Mouse (Mus musculus) heart, adult 10 weeks (tissue): ENCODE data around the gene Akr1a1. TPM values are rescaled to one million over a fixed set of nuclear protein-coding genes. Genes with fewer than 3 reads are reported as not detected.

ENCODE experiments used
- polyA plus RNA-seq: library from polyadenylated mRNA; stranded (reverse); fragments of 350-450 nt; fragmentation: Illumina TruSeq; extraction: RNeasy Lipid Tissue Mini Kit (QIAGEN cat#74804); gene quantifications from one replicate; pipeline ENCODE4 v1.2.3, GENCODE M21; 2014; ENCODE audit warnings: low read depth, low replicate concordance

The Akr1a1 gene
- polyA plus RNA-seq, result 265 TPM

DNA sequence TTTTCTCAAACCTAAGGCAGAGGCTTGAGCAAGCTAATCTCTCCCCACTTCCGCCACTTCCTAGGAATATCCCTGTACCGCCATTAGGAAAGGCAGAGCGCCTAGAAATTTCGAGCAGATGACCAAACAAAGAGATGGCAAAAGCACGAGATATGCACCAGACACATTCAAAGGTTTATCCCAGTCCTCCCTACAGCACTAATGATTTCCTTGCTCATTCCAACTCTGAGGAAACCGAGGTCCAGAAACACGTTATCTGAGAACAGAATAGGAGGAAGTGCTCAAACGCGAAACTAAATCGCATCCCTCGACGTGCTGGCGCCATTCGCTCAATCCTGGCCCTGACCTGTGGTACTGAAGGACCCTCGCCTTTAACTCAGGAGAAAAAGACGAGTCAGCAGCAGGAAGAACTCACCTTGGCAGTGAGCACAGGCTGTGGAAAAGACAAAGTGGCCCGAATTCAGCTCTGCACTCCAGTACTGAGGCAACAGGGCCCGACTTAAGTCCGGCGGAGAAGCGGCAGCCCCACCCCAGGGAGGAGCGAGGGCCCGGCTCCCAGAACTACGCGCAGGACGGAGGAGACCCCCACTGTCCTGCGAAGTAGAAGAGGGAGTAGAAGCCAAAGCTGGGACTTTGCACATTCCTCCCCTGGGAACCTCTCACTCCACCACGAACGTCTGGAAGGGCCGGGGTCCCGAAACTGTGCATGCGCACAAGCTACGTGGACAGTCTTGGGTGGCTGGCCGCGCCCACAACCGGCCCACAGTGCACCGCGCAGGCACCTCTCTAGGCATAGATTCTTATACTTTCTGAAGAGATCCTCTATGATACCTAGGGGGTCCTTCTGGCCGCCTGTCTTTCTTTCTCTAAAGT, at the start of gene Akr1a1:
Akr1a1 (minus strand) TSS at position 757 of the 873 bp plus-strand sequence.

DNA sequence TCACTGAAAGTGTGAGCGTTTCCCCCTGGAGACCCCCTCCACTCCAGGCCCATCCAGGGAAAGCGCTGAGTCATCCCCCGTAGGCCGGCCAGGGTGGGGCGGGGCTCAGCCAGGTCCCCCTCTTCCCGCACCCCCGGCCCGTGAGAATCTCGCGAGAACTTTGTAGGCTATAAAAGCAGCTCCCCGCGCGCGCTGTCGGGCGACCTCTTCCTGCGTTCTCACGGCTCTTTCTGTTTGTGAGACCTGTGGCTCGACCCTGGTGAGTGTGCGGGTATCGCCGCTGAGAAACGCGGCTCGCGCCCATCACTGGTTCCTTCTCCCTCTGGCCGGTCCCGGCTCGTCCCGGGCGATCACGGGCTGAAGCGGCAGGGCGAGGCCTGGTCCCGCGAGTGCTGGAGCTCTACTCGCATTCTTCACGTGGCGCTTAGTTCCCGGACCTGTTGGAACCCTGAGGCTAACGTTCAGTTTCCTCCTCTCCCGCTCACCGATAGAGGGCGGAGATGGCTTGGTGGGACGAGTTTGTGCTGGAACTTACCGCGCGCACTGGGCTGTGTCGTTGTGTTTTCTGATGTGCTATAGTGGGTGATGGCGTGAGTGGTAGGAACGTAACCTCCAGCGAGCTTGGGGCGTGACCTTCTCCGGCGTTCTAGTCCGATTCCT, 34.1 kb upstream of the Akr1a1 start, which contains the start of gene Prdx1:
Prdx1 (plus strand) TSS at position 143 of the 660 bp plus-strand sequence.

DNA sequence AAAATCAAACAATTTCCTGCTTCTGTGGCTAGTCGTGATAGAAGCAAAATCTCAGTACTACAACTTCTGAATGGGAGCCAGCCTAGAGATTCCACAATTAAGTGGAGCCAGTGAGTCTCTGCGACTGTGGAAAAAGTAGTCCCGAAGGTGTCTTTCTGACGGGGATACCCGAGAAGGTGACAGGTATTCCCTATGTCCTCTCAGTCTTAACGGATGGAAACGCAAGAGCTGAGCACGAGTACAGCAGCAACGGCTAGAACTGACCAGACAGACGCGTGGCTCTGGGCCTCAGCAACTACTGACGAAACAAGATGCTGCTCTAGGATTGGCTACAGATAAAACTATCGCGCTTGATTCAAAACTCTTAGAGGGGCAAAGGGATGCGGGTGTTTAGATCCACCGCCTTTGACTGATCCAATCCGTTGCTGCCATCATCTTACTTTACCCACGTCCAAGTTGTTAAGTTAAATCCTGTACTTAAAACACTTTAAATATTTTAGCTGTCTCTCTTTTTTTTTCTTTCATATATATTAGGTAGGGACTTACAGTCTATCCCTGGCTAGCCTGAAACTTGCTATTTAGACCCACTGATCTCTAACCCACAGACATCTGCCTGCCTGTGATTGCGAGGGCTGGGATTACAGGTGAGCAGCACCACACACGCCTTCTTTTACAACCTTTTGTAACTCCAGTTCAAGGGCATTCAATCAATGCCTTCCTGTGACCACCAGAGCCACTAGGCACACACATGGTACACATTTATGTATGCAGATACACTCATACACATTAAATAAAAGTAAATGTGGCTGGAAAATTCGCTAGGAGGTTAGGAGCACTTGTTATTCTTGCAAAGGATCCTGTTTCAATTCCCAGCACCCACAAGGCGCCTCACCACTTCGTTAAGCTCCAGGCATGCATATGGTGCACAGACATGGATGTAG, 23.5 kb downstream of the Akr1a1 start, which contains the start of gene Nasp:
Nasp (minus strand) TSS at position 220 of the 941 bp plus-strand sequence.

DNA sequence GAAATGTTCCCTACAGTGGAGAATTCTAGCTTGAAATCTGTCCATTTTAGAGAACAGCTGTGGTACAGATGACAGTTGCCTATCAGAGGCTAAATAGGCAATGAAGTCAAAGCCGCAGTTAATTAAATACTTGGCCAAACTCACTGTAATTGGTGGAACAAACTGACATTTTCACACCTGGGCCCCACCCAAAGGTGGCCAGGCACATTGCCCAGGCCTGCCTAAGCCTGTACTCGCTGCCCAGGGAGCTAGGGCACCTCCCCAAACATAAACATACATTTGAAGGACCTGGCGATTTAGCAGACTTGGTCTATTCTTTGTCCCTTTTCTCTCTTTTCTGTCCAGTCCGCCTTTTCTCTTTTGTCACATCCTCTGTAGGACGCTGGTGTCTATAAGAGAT, 55.1 kb downstream of the Akr1a1 start, which contains the start of gene Ccdc17:
Ccdc17 (plus strand) TSS at position 276 of the 400 bp plus-strand sequence.

Other genes with a start within 250 kb of the Akr1a1 start
- 94.7 TPM for gene Mast2, start 187.5 kb downstream of the Akr1a1 start, polyA plus RNA-seq
- 11.9 TPM for gene Ipp, start 144.1 kb downstream of the Akr1a1 start, polyA plus RNA-seq
- 39.4 TPM for gene Tmem69, start 95.7 kb downstream of the Akr1a1 start, polyA plus RNA-seq
- 45.6 TPM for gene Gpbp1l1, start 94.0 kb downstream of the Akr1a1 start, polyA plus RNA-seq
- gene Ccdc17, start 55.0 kb downstream of the Akr1a1 start, polyA plus RNA-seq, result 3.7 TPM
- gene Nasp, start 23.7 kb downstream of the Akr1a1 start, polyA plus RNA-seq, result 28.0 TPM
- gene Prdx1, start 33.9 kb upstream of the Akr1a1 start, polyA plus RNA-seq, result 614 TPM
- gene Mmachc, start 56.7 kb upstream of the Akr1a1 start, polyA plus RNA-seq, result 56.3 TPM
- gene Ccdc163, start 56.8 kb upstream of the Akr1a1 start, polyA plus RNA-seq, result 15.1 TPM
- 2.0 TPM for gene Tesk2, start 69.3 kb upstream of the Akr1a1 start, polyA plus RNA-seq
- gene Toe1, start 156.0 kb upstream of the Akr1a1 start, polyA plus RNA-seq, result 11.1 TPM
- gene Mutyh, start 156.0 kb upstream of the Akr1a1 start, polyA plus RNA-seq, result 2.5 TPM
- 3.7 TPM for gene Hpdl, start 170.0 kb upstream of the Akr1a1 start, polyA plus RNA-seq
- gene Zswim5, start 225.7 kb upstream of the Akr1a1 start, polyA plus RNA-seq, result 0.94 TPM